8 mouse cellular contexts compared by ENCODE assay signal in the genomic region with DNA sequence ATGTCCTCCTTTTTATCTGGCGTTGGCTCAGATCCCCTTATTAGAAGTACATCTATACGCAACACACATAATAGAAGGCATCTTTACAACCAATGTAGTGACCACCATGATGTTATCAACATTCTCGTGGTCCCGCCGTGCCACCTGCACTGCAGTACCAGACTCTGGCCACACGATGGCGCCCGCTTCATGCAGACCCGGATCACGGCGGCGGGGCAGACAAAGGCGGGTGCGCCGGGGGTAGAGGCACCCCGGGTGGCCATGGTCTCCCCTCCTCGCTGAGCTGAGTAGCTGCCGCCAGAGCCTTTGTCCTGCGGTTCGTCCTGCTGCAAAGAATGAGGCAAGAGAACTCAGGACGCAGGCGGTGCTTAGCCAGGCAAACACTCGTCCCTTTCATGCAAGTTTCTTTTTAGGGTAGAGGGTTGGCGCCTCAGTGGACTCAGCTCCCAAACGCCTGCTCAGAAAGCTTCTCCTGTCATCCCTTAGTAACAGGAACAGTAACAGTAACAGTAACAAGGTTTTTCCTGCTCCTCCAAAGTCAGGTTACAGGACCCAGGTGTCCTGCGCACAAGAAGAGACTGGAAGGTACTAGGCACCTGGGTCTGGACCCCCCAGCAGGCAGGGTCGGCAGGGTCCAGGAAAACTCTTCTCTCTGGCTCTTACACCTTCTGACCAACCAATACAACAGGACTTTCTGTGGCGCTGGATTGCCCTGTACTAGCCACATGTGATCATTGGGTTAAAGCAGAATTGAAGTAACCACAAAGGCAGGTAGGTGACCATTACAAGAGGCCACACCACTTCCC. TPM values are rescaled to one million over a fixed set of nuclear protein-coding genes. Genes with fewer than 3 reads are reported as not detected.
A peak's percentile ranks its signal among the peaks of the same experiment; 100 is the strongest.
DNase-seq lines count a peak whose midpoint lies in the region; ATAC-seq lines count a peak whose summit lies in the region.

No protein-coding gene starts in this region.

- intact Hi-C loops in left cerebral cortex, postnatal 10 days (cut with DNase I): no loop called here

- peak; percentile 29 to 41 for DNase-seq in gastrocnemius, adult 8-10 months (ENCODE audit: low spot score in 2 of 2)
- DNase-seq in induced T-regulatory cell, adult 2 months (ENCODE audit: low read depth): peak; percentile 67
- DNase-seq in left cerebral cortex, postnatal 10 days (ENCODE audit: extremely low spot score in 1 of 2, low spot score in 2 of 2): peak; percentile 80 to 87
- peak; percentile 84 for DNase-seq in right cerebral cortex, postnatal 25 days
- DNase-seq in urinary bladder, postnatal 4 days (ENCODE audit: low spot score in 2 of 2): peak; percentile 58 to 85

- ATAC-seq in activated CD4-positive, CD25-positive, alpha-beta regulatory T cell, adult 4 months: peak; percentile 40
- ATAC-seq in common myeloid progenitor, adult 5-6 weeks (replicated peaks; ENCODE audit: low read depth, poor library complexity, severe bottlenecking): peak; percentile 96
- peak; percentile 89 for ATAC-seq in megakaryocyte-erythroid progenitor cell, adult 5-6 weeks (replicated peaks; ENCODE audit: low FRiP score, low TSS enrichment, poor library complexity, severe bottlenecking)

RNA-seq across cellular contexts. Expression of gene A830031A19Rik, which starts 25.4 kb away (rescaled TPM):
- polyA plus RNA-seq in activated CD4-positive, CD25-positive, alpha-beta regulatory T cell, adult 4 months (2017; shearing (Covaris generic)): not detected
- not detected in 2 replicates for total RNA-seq in common myeloid progenitor, adult 5-6 weeks (2017)
- not detected for total RNA-seq in gastrocnemius, adult 8-10 months (2022)
- under 1 TPM; 0.49 to 0.94 TPM for total RNA-seq in left cerebral cortex, postnatal 10 days (2021)
- not detected in 2 replicates for total RNA-seq in megakaryocyte-erythroid progenitor cell, adult 5-6 weeks (2014; fragmentation: Nextera tagmentation)
- not detected in 2 replicates for total RNA-seq in megakaryocyte-erythroid progenitor cell, adult 5-6 weeks (2017)

RNA-seq across cellular contexts. Expression of gene Bcl11a, which starts 28.4 kb away (rescaled TPM):
- under 1 TPM; 0.37 to 0.96 TPM for polyA plus RNA-seq in activated CD4-positive, CD25-positive, alpha-beta regulatory T cell, adult 4 months (2017; shearing (Covaris generic))
- total RNA-seq in common myeloid progenitor, adult 5-6 weeks (2017): 66.2 and 92.3 TPM in 2 replicates
- under 1 TPM in 2 of 4 experiments, not detected in 2; 0.07 to 0.17 TPM for total RNA-seq in gastrocnemius, adult 8-10 months (2022)
- 100 to 1,000 TPM; 142 to 145 TPM for total RNA-seq in left cerebral cortex, postnatal 10 days (2021)
- 194 and 225 TPM in 2 replicates for total RNA-seq in megakaryocyte-erythroid progenitor cell, adult 5-6 weeks (2014; fragmentation: Nextera tagmentation)
- 69.3 and 74.2 TPM in 2 replicates for total RNA-seq in megakaryocyte-erythroid progenitor cell, adult 5-6 weeks (2017)

Comparison
In these comparisons a context has a peak if more than half of its experiments do, and no peak if none do; other contexts are left out.
1. Peak in every context shown above with its lines: DNase-seq and ATAC-seq.
2. ATAC-seq: peak in every context shown above with its lines; median percentile 96 in common myeloid progenitor, adult 5-6 weeks; 89 in megakaryocyte-erythroid progenitor cell, adult 5-6 weeks; 40 in activated CD4-positive, CD25-positive, alpha-beta regulatory T cell, adult 4 months.
3. RNA of gene Bcl11a, which starts 28.4 kb away (total RNA-seq): 69.3 to 225 TPM in megakaryocyte-erythroid progenitor cell, adult 5-6 weeks, 142 to 145 TPM in left cerebral cortex, postnatal 10 days and 66.2 to 92.3 TPM in common myeloid progenitor, adult 5-6 weeks; 0.07 to 0.17 TPM in gastrocnemius, adult 8-10 months; every median in the first group is over 10 times any median in the second.